Mouse (Mus musculus): ENCODE measurements around the gene Rbm17.

DNA sequence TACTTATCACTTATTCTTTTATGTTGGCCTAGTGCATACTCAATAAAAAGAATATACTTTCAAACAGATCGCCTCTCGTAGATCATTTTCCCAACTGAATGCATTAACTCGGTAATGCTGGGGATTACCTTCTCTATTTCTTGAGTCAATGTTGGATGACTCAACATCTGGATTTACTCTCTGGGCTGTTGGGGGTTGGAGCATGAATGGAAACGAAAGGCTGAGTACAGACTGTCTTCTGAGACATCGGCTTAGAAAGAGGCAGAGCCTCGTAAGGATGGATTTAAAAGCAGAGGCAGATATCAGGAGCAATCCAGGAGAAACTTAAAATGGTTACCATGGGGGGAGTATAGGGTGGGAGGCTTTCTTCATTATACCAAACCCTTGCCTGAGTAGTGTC, 25.8 kb downstream of the Rbm17 start:
- TF ChIP-seq CTCF (IDR thresholded peaks at IDR 0.05) (no peak), POLR2A (IDR thresholded peaks at IDR 0.05; ENCODE audit: insufficient read depth, low read depth, low read length) (no peak), EP300 (IDR thresholded peaks at IDR 0.05; ENCODE audit: insufficient read depth, low read depth, low read length) (no peak)

Data from heart, adult 2 months (tissue).